Mouse (Mus musculus): ENCODE data around the gene Timp4.

Gene Timp4

DNA sequence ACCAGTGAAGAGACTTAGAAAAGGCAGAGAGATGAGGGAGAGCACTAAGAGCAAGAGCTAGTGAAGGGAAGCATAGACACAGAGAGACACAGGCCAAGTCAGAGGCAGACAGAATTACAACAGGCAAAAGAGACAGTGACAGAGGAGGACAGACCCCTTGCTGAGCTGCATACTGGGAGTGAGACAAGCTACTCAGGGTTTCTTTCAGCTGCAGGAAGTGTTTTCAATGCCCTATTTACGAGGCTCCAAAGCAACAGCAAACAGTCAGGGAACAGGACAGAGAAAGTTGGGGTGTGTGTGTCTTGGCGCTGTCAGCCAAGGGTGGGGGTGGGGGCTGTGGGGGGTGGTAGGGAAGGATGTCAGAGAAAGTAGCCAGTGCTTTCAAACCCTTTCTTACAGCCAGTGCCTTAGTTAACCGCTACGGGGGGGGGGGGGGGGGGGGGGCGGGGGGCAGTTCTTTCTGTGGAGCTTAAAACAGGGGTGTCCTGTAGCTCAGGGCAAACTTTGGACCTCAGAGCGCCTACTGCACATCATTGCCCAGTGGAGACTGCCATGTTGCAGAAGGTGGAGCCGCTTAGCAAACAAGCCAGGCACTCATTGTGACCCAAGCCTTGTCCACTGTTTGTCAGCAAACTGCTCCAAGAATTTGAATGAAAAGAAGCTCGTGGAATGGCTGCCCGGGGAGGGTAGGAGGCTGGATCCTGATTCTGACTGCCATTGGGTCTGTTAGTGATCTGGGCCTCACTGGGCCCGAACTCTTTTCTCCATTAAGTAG, at the start of gene Timp4:
Gene Timp4 (minus strand): TSS at position 107 of the 775 bp plus-strand sequence.
- no peak for DNase-seq (ENCODE audit: low spot score)

DNA sequence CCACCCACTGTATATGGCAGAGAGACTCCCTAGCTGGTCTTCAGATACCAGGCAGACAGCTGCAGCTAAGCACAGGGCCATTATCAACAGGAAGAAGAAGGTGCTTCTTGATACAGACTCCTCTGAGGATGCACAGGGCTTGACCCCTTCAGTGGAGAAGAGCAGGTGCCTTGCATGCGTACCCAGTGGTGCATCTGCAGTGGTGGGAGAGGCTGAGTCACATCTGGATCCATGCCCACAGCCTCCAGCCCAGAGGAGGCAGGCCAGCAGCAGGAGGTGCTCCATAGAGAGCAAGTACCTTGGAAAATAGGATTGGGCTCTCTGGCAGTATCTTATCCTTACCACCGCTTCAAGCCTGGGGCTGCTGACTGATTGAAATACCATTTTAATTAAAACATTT, 41.9 kb upstream of the Timp4 start:
- DNase-seq (ENCODE audit: low spot score) = no peak

DNA sequence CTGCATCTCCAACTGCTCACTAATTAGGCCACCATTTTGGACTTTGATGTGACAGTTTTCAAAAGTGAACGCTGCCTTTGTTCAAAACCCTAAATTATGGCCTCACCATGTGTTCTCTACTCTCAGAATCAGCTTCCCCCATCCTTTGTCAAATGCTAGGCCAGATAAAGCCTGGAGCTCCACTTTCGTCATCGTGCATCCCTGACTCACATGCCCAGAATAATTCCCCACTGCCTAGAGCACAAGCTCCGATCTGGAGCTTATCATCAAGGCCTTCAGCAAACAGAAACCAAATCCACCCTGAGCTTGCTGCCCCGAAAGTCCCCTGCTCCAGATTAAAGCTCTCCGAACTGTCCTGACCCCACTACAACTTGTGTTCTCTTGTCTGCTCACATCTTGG, 40.6 kb upstream of the Timp4 start:
- no peak for DNase-seq (ENCODE audit: low spot score)

GRCm38 (mm10) chr6:115291823-115292222, 39.8 kb upstream of the Timp4 start:
- no peak for DNase-seq (ENCODE audit: low spot score)

DNA sequence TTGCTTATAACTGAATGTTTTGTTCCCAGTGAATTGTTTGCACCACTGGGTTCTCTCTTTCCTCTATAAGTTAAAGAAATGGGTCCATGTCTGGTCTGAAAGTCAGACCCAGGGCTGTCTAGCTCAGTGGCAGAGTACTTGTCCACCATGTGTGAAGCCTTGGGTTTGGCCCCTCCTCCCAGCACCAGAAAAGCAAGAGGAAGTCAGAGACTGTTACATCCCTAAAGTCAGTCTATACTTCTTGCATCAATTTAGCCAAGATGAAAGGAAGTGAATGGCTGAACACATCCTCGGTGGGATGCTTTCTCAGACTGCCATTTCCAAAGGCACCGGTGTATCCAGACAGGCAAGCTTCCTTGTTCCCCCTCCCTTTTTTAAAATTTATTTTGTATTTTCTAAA, 39.1 kb upstream of the Timp4 start:
- DNase-seq (ENCODE audit: low spot score) = no peak

DNA sequence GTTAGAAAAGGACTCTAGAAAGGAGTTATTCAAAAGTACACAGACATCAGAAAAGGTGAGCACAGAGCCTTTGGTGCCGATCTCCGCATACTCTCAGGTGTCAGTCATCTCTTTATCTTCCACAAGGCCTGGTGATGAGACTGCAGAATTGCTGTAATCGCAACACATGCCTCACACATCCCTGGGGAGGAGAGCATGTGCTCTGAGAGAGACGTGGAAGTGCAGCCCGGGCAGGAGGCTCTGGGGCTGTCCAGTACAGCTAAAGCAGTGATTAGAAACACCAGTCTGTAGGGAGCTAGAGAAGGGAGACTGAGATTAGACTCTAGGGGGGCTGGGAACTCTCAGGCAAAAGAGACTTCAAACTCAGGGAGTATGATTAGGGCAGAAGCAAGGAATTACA, 38.6 kb upstream of the Timp4 start:
- DNase-seq (ENCODE audit: low spot score) = no peak

- no peak for DNase-seq (ENCODE audit: low spot score)
Measured at GRCm38 (mm10) chr6:115288223-115288622, 36.2 kb upstream of the Timp4 start.

DNA sequence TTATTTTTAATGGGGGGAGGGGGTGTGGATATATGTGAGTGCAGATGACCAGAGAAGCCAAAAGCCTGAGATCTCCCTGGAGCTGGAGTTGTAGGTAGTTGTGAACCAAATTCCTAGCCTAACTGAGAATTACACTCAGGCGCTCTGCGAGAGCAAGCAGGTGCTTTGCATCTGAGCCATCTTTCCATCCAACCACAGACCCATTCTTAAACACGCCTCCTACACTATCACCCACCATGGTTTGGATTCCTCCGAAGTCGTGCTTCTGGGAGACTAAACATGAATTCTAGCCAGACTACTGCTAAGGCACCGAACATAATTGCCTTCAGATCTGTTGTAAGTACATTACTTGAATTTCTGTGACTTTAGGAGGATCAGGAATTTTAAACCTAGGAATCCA, 34.4 kb upstream of the Timp4 start:
- no peak for DNase-seq (ENCODE audit: low spot score)

DNA sequence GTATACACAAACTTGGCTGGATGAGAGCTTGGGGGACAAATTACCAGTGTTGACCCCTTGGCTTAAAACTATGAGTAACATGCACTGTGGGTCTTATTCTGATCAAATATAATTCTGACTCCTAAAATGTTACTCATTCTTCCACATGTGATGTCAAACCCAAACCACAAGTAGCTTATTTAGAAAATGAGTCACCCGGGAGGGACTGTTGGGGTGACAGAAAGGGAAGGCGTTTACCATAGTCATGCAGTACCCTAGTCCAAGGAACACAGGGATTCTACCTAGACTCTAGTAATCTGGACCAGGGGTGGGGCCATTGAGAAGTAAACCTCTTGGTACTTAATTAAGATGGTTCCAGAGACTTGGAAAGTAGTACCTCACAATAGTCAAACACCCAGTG, 32.1 kb upstream of the Timp4 start:
- no peak for DNase-seq (ENCODE audit: low spot score)

DNA sequence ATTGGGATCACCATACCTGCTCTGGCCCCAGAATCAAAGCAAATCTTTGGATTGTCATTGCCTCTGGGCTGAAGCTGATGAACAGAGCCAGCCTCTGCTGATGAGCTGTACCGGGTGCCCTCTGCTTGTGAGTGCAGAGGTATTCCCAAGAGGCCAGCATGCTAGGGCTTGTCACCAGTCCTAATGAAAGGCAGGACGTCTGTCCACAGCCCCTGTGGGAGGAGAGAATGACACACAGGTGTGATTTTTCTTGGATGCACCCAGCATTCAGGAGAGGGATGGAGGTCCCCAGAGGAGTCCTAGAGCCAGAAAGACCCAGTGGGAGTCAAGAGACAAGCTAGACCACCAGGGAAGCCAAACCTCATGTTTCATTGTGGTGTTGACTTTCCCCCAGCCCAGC, 27.6 kb upstream of the Timp4 start:
- no peak for DNase-seq (ENCODE audit: low spot score)

DNA sequence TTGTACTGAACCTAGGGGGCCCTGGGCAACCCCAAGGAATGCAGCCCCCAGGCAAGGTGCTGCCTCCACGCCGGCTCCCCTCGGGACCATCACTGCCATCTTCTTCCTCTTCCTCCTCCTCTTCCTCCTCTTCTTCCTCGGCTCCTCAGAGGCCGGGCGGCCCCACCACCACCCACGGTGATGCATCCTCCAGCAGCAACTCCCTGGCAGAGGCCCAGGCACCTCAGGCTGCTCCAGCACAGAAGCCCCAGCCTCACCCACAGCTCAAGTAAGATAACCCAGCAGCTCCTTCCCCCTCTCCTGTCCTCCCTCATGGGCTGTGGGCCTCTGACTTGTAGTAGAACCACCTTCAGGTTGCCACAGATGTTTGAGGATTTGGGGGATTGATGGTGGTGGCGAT, 26.1 kb upstream of the Timp4 start:
- DNase-seq (ENCODE audit: low spot score) = no peak

DNA sequence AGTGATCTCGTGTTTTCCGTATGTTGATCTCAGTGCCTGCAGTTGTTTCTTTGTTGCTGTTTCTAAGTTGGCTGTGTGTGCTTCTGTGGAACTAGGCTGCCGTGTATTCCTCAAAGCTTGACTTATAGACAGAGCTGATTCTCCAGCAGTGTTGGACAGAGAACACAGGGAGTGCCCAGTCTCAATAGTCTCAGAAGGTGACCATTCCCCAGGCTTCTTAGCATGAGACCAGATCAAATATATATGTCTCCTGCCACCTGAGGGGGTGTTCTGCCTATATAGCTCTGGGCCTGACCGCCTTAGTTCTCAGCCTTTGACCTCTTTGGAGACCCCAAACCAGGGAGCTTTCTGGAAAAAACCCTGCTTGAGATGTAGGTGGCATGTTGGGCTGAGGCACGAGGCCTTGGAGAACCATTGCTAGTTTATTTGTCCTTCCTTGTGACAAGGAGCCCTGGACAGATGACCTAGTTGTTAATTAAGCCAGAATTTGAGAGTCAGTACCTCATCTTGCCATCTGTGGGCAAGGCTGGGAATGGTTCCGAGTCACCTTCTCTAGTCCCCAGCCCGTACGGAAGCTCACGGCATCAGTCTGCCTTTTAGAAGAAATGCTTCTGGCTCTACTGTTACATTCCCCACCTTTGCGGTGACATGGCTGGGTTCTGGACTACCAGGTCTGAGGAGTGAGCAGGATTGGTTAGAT, 23.3 kb upstream of the Timp4 start:
- no peak for DNase-seq (ENCODE audit: low spot score)

- no peak for DNase-seq (ENCODE audit: low spot score)
Measured at GRCm38 (mm10) chr6:115274705-115275104, 22.7 kb upstream of the Timp4 start.

DNA sequence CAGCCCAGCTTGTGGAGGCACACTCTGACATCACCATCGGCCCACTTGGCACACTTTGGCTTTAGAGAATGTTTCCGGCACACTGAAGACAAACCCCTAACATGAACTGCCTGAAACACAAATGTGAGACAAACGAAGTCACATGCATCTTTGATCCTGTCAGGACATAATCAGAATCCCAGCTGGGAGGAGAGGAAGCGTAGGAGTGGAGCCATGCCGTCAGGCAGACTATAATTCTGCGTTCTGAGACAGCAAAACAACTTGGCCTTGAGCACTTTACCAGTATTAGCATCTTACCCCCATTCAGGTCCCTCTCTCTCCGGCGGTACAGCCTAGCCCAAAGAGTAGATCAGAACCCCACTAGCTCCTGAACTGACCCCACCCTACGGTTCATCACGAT, 21.3 kb upstream of the Timp4 start:
- no peak for DNase-seq (ENCODE audit: low spot score)

DNA sequence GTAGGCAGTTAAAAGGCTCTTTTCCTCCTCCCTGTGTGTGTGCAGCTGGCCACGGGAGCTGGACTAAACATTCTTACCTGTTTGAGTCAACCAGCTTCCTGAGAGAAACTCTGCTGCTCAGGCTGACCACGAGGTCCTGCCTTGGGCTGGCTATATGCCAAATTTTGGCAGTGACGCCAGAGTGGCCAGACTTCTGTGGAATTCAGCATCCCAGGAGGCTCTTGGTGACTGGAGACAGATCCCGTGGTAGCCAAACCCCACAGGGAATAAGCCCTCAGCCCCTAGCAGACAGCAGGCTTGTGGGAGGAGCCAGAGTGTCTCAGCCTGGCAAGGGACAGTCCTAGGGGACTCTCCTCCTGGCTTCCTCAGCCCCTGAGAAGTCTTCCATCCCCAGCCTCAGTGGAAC, 19.9 kb upstream of the Timp4 start:
- DNase-seq (ENCODE audit: low spot score) = peak; percentile 60

GRCm38 (mm10) chr6:115271326-115271725, 19.3 kb upstream of the Timp4 start:
- no peak for DNase-seq (ENCODE audit: low spot score)

DNA sequence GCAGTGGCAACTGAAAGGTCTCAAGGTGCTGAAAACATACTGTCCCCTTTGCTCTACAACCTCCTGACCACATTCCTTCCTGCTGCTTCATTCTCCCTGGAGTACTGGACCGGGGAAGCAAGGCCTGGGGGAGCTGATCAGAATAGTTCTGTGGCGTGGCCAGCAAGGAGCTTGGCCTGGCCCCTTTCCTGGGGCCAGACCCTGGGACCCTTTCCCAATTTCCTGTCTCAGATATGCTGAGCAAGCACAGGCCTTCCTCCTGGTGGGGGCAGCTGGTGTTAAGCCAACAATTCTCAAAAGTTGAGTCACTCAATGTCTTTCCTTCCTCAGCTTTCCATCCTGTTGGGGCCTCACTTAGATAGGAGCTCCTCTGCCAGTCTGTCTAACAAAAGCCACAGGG, 18.1 kb upstream of the Timp4 start:
- DNase-seq (ENCODE audit: low spot score) = no peak

- no peak for DNase-seq (ENCODE audit: low spot score)
Measured at GRCm38 (mm10) chr6:115269561-115269960, 17.6 kb upstream of the Timp4 start.

- DNase-seq (ENCODE audit: low spot score) = no peak
Measured at GRCm38 (mm10) chr6:115268551-115269385, 16.8 kb upstream of the Timp4 start.

DNA sequence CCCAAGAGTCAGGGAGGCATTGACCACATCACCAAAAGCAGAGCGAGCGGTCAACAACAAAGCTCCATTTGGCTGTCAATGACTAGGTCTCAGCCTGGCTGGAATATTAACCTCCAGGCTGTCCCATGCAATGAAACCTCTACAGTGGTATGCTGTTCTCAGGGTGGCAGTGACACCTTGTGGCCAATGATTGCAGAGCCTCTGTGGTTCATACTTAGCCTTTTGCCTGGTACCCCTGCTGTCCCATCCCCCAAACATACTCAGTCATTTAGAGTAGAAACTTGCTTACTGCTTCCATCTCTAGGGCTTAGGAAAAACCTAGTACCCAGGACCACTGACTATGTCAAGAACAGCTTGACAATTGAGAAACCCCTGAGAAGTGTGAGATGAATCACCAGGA, 15.9 kb upstream of the Timp4 start:
- peak; percentile 65 for DNase-seq (ENCODE audit: low spot score)

DNA sequence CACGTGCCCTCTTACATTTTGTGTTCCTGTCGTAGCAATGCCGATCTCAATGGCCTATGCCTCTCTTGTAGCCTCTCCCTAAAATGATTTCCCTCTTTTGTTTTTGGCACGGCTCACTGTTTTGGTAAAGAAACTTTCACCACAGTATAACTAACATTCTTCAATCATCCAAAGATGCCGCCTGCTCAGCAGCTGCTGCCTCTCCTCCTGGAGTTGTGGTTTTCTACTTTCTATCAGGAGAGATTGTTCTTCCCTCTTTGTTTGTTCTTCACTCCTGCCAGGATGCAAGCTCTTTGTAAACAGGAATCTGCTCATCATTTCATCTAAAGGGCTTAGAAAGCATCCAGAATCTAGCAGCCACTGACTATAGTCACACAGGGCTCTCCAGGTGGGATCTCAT, 14.8 kb upstream of the Timp4 start:
- no peak for DNase-seq (ENCODE audit: low spot score)

GRCm38 (mm10) chr6:115260507-115260906, 8.5 kb upstream of the Timp4 start:
- no peak for DNase-seq (ENCODE audit: low spot score)

- no peak for DNase-seq (ENCODE audit: low spot score)
Measured at GRCm38 (mm10) chr6:115255171-115255570, 3.2 kb upstream of the Timp4 start.
